Mouse (Mus musculus) small intestine, adult 2 months (tissue): ENCODE data around the gene Dse.

Source experiments
- CTCF ChIP-seq: fragments of 200-500 bp; IDR thresholded peaks from 2 replicates; pipeline ENCODE4 v1.5.1; 2012; ENCODE audit warnings: low read depth, mild to moderate bottlenecking, control low read depth, inconsistent platforms, low read length, moderate library complexity, mixed read lengths; ENCODE audit not compliant: insufficient replicate concordance, insufficient read length; ENCODE audit errors: extremely low read depth
- POLR2A ChIP-seq: fragments of 200-500 bp; IDR thresholded peaks from 2 replicates; pipeline ENCODE4 v1.6.1; 2012; ENCODE audit warnings: low read depth, mild to moderate bottlenecking, control low read depth, inconsistent platforms, low read length, moderate library complexity

DNA sequence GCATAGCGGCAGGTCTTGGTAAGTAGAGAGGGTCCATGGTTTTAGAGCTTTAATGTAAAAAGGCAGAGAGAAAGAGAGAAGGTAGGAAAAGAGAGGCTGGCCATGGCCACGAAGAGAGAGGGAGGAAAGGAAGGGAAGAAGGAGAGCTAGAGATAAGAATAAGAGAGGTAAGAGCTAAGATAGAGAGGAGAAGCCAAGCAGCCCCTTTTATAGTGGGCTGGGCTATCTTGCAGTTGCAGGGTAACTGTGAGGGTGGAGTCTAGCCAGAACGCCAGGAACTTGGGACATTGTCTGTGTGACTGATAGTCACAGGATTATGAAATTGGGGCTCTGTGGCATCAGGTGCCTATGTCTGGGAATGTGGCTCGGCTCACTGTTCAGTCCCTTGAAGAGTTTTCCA is 31.0 kb upstream of the Dse start:
- TF ChIP-seq POLR2A (no peak), CTCF (no peak)
